Mouse (Mus musculus): ENCODE data around the gene Brsk1.

DNA sequence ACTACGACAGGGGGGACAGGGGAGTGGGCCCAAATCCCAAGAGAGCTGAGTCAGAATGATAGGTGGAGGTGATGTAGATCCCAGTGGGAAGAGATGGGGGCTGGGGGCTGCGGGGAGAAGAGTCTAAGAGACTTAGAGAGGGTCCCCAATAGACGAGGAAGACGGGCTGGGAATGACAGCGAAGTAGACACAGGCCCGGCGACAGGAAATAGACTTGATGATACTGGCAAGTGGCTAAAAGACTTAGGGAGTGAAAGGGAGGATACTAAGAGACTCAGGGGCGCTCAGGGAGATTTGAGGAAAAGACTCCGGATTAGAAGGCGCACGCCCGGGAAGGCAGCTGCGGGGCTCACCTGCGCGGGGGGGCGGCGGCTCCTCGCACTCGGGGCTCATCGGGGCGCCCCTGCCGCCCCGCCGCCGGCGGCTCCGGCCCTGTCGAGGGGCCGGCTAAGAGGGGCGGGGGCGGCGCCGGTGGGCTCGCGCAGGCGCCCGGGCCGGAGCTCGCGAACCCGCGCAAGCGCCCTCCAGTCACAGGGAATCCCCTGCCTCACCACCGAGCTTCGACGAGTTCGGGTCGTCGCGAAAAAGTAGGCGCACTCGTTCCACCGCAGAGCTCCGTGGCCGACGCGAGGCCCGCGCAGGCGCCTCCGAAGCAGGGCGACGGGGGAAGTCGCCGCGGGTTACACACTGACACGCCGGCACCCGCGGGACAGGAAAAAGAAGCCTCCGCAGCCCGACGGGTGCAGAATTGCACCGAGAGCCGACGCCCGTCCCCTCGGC is 32.1 kb upstream of the Brsk1 start:
- TF ChIP-seq EP300 (IDR thresholded peaks at IDR 0.05), result no peak
- TF ChIP-seq CTCF (IDR thresholded peaks at IDR 0.05), result no peak

All from lung, postnatal 0 days (tissue).